Mouse (Mus musculus): ENCODE measurements at regions not wholly inside any gene's neighbourhood (a gene's known extent, or its start where the extent isn't known, plus 50 kb on each side); places are given as distances from the start of the nearest gene placed in this dataset.

DNA sequence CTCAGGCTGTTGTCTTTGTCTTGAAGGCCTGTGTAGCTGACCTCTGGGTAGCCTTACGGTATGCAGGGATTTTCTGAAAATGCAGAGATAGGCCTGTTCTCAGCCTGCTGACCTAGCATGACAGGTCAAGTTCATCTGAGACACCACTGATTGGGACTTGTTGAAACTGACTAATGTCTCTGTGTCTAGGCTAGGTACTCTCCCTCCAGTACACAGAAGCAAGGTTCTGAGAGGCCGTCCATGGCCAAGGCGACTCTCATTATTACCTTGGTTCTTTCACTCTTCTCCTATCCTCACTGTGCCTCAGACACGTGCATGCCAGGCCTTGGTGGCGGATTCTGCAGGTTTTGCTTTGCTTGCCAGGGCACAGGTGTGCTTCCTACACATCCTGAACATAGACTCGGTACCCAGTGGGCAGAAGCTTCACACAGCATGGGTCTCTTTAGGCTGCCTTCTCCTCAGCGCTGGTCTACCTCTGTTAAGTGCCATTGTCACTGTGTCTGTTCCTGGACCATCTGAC is 208.3 kb downstream of the Adra2a start:
- WGBS = 83% methylated on average over 7 of the region's 7 CpGs
- no peaks in the 10 kb centered on the region for H3K27me3 ChIP-seq
- no peak overlapping the region for H3K9ac ChIP-seq
- ATAC-seq (ENCODE audit: insufficient number of reproducible peaks, insufficient read depth, low FRiP score, low TSS enrichment) = no peak
- H3K36me3 ChIP-seq = no peaks in the 10 kb centered on the region
- H3K4me1 ChIP-seq = no peaks in the 10 kb centered on the region
- no peak overlapping the region for H3K27ac ChIP-seq
- no peak overlapping the region for H3K4me2 ChIP-seq (replicated peaks)
- no peaks in the 10 kb centered on the region for H3K9me3 ChIP-seq
- no peak overlapping the region for H3K4me3 ChIP-seq

DNA sequence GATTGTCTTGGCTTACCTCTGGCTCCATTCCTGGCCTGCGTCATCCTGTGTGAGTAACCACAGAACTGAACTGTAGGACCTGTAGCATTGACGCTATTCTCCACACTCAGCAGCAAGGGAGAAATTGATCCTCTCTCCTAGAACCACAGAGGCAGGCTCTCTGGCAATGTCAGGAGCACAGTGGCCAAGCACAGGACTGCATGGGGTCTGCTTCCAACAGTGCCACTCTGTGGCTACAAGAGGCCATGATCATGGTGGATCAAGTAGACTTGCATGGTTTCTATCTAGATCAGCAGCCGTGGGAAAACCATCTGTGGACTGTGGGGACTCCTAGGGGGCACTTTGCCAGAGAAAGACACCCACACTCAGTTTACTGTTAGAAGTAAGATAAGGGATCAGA is 213.9 kb downstream of the Adra2a start:
- Histone ChIP-seq H3K4me3 (no peak overlapping the region), H3K9ac (no peak overlapping the region), H3K27ac (no peak overlapping the region), H3K4me2 (replicated peaks) (no peak overlapping the region), H3K27me3 (no peaks in the 10 kb centered on the region), H3K4me1 (0 out of 2 replicates have a peak, but pooled peaks cover 5% of the 10 kb centered on the region), H3K9me3 (no peaks in the 10 kb centered on the region), H3K36me3 (no peaks in the 10 kb centered on the region)
- ATAC-seq (ENCODE audit: insufficient number of reproducible peaks, insufficient read depth, low FRiP score, low TSS enrichment) = no peak
- 80% methylated on average over 3 of the region's 3 CpGs for WGBS

DNA sequence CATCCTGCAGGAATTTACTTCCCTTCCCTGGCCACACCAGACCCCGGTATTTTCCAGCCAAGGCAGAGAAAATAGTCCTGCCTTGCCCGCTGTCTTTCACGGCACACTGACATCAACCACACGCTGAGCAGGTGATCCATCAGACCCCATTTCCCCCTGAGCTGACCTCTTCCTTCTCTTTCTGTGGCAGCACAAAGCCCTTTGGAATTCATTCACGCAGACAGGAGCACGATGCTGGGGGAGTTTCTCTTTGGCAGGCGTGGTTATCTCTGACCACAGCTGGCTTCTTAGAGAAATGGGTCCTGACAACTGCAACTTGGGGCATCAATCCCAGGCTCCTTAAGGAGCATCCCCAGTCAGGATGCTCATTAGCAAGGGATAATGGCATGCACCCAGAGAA is 215.2 kb downstream of the Adra2a start:
- no peak overlapping the region for H3K4me2 ChIP-seq (replicated peaks)
- 15% methylated on average over 7 of the region's 7 CpGs for WGBS
- H3K4me3 ChIP-seq = no peak overlapping the region

DNA sequence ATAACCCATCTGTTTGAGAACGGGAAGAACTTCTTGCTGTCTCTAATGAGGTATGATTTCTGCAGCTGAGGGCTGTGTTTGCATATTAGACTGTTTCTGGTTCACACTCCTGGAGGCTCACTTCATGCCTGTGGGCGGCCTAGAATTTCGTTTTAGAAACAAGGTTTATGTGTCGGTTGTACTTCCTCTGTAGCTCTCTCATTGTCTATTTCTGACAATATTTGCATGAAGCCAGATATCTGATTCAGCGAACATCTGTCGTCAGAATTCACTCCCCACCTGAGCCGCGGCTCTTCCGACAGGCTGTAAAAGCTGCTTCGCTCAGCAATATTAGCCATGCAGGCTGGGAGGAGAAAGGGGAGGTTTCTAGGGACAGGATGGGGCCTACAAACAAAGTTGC is 233.4 kb downstream of the Adra2a start:
- no peak overlapping the region for H3K4me3 ChIP-seq
- no peaks in the 10 kb centered on the region for H3K36me3 ChIP-seq
- H3K27ac ChIP-seq = no peak overlapping the region
- ATAC-seq (ENCODE audit: insufficient number of reproducible peaks, insufficient read depth, low FRiP score, low TSS enrichment) = no peak
- WGBS = 89% methylated on average over 10 of the region's 10 CpGs
- H3K9me3 ChIP-seq = no peaks in the 10 kb centered on the region
- no peaks in the 10 kb centered on the region for H3K27me3 ChIP-seq
- H3K9ac ChIP-seq = no peak overlapping the region
- no peaks in the 10 kb centered on the region for H3K4me1 ChIP-seq
- H3K4me2 ChIP-seq (replicated peaks) = no peak overlapping the region

More for the DNA sequence above, 215.2 kb downstream of the Adra2a start:
- no peaks in the 10 kb centered on the region for H3K27me3 ChIP-seq
- no peak for ATAC-seq (ENCODE audit: insufficient number of reproducible peaks, insufficient read depth, low FRiP score, low TSS enrichment)
- H3K27ac ChIP-seq = no peak overlapping the region
- 0 out of 2 replicates have a peak, but pooled peaks cover 5% of the 10 kb centered on the region for H3K4me1 ChIP-seq
- no peaks in the 10 kb centered on the region for H3K36me3 ChIP-seq
- no peak overlapping the region for H3K9ac ChIP-seq
- H3K9me3 ChIP-seq = no peaks in the 10 kb centered on the region

DNA sequence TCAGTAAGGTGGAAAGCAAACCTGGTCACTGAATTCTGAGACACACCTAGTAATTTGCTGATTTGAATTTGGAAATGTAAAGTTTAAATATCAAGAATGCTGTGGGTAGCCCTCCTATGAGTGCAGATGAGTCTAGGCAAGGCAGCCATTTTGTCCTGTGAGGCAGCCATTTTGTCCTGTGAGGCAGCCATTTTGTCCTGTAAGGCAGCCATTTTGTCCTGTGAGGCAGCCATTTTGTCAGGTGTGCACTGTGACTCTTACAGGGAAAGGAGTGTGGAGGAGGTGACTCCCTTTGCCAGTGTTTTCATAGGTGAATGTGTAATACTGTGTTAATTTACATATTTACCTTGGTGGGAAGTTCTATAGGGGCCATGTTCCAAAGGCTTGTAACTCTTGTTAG is 241.5 kb downstream of the Adra2a start:
- no peak for ATAC-seq (ENCODE audit: insufficient number of reproducible peaks, insufficient read depth, low FRiP score, low TSS enrichment)
- Histone ChIP-seq H3K9ac (no peak overlapping the region), H3K27ac (no peak overlapping the region)

DNA sequence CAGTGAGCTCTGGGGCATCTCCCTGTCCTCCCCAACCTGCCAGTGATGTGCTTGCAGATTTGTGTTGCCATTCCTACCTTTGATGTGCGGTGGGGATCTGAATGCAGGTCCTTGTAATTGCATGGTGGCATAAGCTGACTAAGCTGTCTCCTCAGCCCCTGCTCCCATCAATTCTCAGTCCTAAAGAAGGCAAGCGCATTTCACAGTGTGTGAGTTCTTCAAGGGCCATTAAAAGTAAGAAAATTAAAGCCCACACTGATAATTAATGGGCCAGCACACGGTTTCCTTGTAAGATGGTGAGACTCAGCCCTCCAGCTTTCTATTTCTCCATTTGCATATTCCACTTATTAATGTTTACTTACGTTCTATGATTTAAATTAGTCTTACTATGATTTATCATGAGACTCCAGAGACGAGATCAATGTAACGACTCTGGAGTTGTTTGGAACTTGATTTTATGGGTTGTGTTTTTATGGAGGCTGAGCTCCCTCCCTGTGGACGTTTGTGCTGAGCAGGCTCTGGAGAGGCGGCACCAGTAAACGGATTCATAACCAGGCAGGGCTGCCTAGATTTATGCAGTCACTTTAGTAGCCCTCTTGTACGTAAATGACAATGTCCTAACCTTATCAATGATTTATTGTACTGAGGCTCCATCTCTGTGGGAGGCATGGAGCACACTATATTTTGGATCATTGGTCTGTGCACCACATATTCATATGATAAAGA is 253.9 kb downstream of the Adra2a start:
- Histone ChIP-seq H3K4me1 (no peaks in the 10 kb centered on the region), H3K9me3 (no peaks in the 10 kb centered on the region), H3K27me3 (no peaks in the 10 kb centered on the region), H3K36me3 (no peaks in the 10 kb centered on the region), H3K27ac (no peak overlapping the region), H3K9ac (no peak overlapping the region), H3K4me2 (replicated peaks) (no peak overlapping the region), H3K4me3 (no peak overlapping the region)
- ATAC-seq (ENCODE audit: insufficient number of reproducible peaks, insufficient read depth, low FRiP score, low TSS enrichment) = no peak
- 87% methylated on average over 10 of the region's 10 CpGs for WGBS

More for the DNA sequence above, 241.5 kb downstream of the Adra2a start:
- Histone ChIP-seq H3K4me1 (no peaks in the 10 kb centered on the region), H3K9me3 (no peaks in the 10 kb centered on the region), H3K4me2 (replicated peaks) (no peak overlapping the region), H3K27me3 (no peaks in the 10 kb centered on the region), H3K4me3 (no peak overlapping the region), H3K36me3 (no peaks in the 10 kb centered on the region)

DNA sequence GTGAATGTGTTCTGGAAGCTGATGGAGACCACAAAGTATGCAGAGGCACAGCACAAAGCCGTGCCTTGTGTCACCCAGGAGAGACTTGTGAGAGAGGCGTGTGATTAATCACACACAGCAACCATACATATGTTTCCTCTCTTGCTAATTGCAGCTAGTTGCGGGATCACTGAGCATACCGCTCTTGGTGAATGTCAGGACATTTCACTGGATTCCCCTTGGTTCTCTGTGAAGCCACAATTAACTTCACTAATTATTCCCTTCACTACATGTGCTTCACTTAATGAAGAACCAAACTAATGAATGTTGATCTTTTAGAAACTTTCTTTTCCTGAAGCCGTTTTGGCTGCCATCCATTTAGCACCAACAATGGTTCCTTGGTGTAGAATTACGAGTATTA is 267.3 kb downstream of the Adra2a start:
- H3K4me1 ChIP-seq = no peaks in the 10 kb centered on the region
- no peaks in the 10 kb centered on the region for H3K27me3 ChIP-seq
- H3K9me3 ChIP-seq = no peaks in the 10 kb centered on the region
- H3K4me3 ChIP-seq = no peak overlapping the region
- H3K4me2 ChIP-seq (replicated peaks) = no peak overlapping the region
- no peak overlapping the region for H3K27ac ChIP-seq
- no peaks in the 10 kb centered on the region for H3K36me3 ChIP-seq
- H3K9ac ChIP-seq = no peak overlapping the region
- 50% methylated on average over 6 of the region's 6 CpGs for WGBS
- no peak for ATAC-seq (ENCODE audit: insufficient number of reproducible peaks, insufficient read depth, low FRiP score, low TSS enrichment)

DNA sequence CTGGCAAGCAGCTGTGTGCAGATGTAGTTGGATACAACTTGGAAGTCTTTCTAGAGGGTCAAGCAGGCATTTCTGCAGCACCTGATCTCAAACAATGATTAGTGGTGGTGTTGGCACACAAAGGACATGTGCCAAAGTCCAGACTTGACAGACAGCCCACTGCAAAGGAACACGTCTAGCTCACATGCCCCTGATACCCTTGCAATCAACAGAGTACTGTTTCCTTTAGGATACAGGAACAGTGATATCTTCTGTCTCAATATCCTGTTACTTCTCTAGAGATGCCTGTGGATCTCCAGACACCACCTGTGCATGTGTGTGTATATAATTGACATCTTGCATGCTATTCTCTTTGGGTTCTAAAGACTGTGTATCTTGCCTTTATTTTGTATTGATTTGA is 267.8 kb downstream of the Adra2a start:
- no peak overlapping the region for H3K4me3 ChIP-seq
- no peak overlapping the region for H3K9ac ChIP-seq
- no peak for ATAC-seq (ENCODE audit: insufficient number of reproducible peaks, insufficient read depth, low FRiP score, low TSS enrichment)
- H3K27ac ChIP-seq = no peak overlapping the region
- 43% methylated on average over 1 of the region's 1 CpGs for WGBS
- no peak overlapping the region for H3K4me2 ChIP-seq (replicated peaks)
- H3K9me3 ChIP-seq = no peaks in the 10 kb centered on the region
- H3K36me3 ChIP-seq = no peaks in the 10 kb centered on the region
- no peaks in the 10 kb centered on the region for H3K27me3 ChIP-seq
- H3K4me1 ChIP-seq = no peaks in the 10 kb centered on the region

DNA sequence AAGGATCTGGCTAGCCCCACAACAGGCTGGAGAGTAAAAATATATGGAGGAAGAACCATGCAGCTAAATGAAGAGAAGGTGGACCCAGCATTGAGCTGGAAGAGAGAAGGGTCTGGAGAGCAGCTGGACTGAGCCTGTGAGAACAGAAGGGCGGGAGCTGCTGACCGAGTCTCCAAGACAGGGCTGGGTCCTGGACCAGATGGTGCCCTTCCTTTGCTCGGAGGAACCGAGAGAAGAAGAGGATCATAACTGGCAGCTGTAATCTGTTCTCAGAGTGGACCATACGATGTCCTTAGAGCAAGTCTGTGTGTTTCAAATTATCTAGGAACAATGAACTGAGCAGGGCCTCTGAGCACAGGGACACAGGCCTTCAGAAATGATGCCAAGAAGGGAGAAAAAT is 279.3 kb downstream of the Adra2a start:
- 54% methylated on average over 5 of the region's 5 CpGs for WGBS
- no peaks in the 10 kb centered on the region for H3K36me3 ChIP-seq
- no peaks in the 10 kb centered on the region for H3K9me3 ChIP-seq
- no peak overlapping the region for H3K4me3 ChIP-seq
- ATAC-seq (ENCODE audit: insufficient number of reproducible peaks, insufficient read depth, low FRiP score, low TSS enrichment) = no peak
- H3K27me3 ChIP-seq = no peaks in the 10 kb centered on the region
- no peak overlapping the region for H3K27ac ChIP-seq
- no peak overlapping the region for H3K9ac ChIP-seq
- no peaks in the 10 kb centered on the region for H3K4me1 ChIP-seq
- H3K4me2 ChIP-seq (replicated peaks) = no peak overlapping the region

DNA sequence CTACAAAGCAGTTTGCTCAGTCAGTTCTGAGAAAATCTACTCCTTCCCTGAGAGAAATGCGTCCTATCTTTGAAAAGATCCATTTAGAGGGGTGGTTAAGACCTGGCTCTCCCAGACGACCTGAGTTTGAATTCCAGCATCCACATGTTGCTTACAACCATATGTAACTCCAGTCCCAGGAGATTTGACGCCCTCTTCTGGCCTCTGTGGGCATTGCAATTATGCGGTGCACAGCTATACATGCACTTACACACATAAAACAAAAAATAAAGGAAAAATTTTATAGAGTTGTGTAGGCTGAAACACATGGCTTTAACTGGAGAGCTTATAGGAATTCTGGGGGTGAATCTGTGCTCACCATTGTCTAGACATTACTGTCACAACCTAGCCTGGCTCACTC is 281.0 kb downstream of the Adra2a start:
- Histone ChIP-seq H3K4me3 (no peak overlapping the region), H3K4me2 (replicated peaks) (no peak overlapping the region), H3K27me3 (no peaks in the 10 kb centered on the region), H3K27ac (no peak overlapping the region), H3K9ac (no peak overlapping the region), H3K36me3 (no peaks in the 10 kb centered on the region), H3K4me1 (no peaks in the 10 kb centered on the region), H3K9me3 (no peaks in the 10 kb centered on the region)
- 58% methylated on average over 4 of the region's 4 CpGs for WGBS
- no peak for ATAC-seq (ENCODE audit: insufficient number of reproducible peaks, insufficient read depth, low FRiP score, low TSS enrichment)

DNA sequence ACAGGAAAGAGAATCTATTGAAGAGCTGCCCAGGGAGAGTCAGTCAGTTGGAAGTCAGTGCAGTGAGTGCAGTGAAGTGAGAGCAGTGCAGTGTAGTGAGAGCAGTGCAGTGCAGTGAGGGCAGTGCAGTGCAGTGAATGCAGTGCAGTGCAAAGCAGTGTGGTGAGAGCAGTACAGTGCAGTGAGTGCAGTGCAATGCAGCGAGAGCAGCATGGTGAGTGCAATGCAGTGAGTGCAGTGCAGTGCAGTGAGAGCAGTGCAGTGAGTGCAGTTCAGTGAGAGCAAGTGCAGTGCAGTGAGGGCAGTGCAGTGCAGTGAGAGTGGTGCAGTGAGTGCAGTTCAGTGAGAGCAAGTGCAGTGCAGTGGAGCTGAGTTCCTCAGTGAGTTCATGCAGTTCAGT is 288.2 kb downstream of the Adra2a start:
- Histone ChIP-seq H3K9me3 (peaks cover 5% of the 10 kb centered on the region; the same call in 1 of the 2 replicates), H3K9ac (no peak overlapping the region), H3K27me3 (no peaks in the 10 kb centered on the region), H3K27ac (no peak overlapping the region), H3K4me3 (no peak overlapping the region), H3K4me1 (no peaks in the 10 kb centered on the region), H3K36me3 (no peaks in the 10 kb centered on the region), H3K4me2 (replicated peaks) (no peak overlapping the region)
- ATAC-seq (ENCODE audit: insufficient number of reproducible peaks, insufficient read depth, low FRiP score, low TSS enrichment) = no peak
- 75% methylated on average over 1 of the region's 1 CpGs for WGBS

DNA sequence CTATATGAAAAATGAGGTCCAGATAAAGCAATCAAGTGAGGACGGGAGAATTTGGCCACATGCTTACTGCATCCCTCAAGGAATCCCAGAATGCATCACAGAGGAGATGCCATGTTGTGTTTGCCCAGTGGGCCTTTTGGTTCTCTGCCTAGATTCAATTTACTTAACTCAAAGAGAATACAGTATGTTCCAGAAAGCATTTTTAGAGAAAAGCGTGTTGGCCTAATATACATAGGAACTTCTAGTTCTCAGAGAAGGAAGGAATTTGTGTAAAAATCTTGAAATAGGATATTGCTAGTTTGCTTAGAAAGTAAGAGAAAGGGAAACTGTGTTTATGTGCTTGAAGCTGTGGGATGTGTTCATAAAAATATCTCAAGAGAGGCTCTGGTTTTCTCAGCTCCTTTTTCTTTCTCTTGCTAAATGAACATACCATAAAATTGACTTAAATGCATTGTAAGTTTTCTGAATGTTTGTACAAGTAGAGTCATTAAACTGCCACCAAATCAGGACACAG is 296.9 kb downstream of the Adra2a start:
- 83% methylated on average over 2 of the region's 2 CpGs for WGBS

More for the DNA sequence above, 296.9 kb downstream of the Adra2a start:
- Histone ChIP-seq H3K4me3 (no peak overlapping the region), H3K9me3 (no peaks in the 10 kb centered on the region), H3K4me2 (replicated peaks) (no peak overlapping the region), H3K36me3 (no peaks in the 10 kb centered on the region), H3K4me1 (no peaks in the 10 kb centered on the region), H3K27me3 (no peaks in the 10 kb centered on the region), H3K27ac (no peak overlapping the region), H3K9ac (no peak overlapping the region)
- ATAC-seq (ENCODE audit: insufficient number of reproducible peaks, insufficient read depth, low FRiP score, low TSS enrichment) = no peak

Measured in embryonic facial prominence, embryonic 12.5 days (tissue).